ENCODE assay signal across 14 mouse cellular contexts in genomic region chr13:72288381-72289092, GRCm38 (mm10).
DNase-seq lines count a peak whose midpoint lies in the region; ATAC-seq lines count a peak whose summit lies in the region.
"Had no signal": no experiment of that assay in that cellular context is flagged by ENCODE, and none has a peak within 500 bp of the region (broad histone marks: within the 10 kb centered on the region; RNA-seq: fewer than 3 reads in every experiment).

No protein-coding gene starts in this region.

- DNase-seq in heart, adult 11 months: no peak
- DNase-seq in midbrain, embryonic 14.5 days: peak; percentile 60
- no peak for DNase-seq in urinary bladder, adult 18-20 months (ENCODE audit: low spot score in 2 of 2)
- DNase-seq in thymus, postnatal 25 days: no peak
- DNase-seq: adrenal gland, postnatal 36 days; cerebellum, adult 11-12 months; gastrocnemius, postnatal 10 days; kidney, adult 9 months had no signal

- H3K9me3 ChIP-seq in heart, embryonic 13.5 days: no peaks in the 10 kb centered on the region
- no peaks in the 10 kb centered on the region for H3K9me3 ChIP-seq in forebrain, embryonic 12.5 days
- no peaks in the 10 kb centered on the region for H3K9me3 ChIP-seq in hindbrain, embryonic 13.5 days
- no peaks in the 10 kb centered on the region for H3K9me3 ChIP-seq in midbrain, embryonic 14.5 days (ENCODE audit: control insufficient read depth, low read length)
- H3K9me3 ChIP-seq in liver, embryonic 12.5 days (replicated peaks): no peaks in the 10 kb centered on the region
- H3K9me3 ChIP-seq: limb, embryonic 15.5 days; lung, embryonic 15.5 days had no signal

- H3K27me3 ChIP-seq in heart, embryonic 13.5 days (replicated peaks): peaks cover 32% of the 10 kb centered on the region
- H3K27me3 ChIP-seq in forebrain, embryonic 12.5 days: peaks cover 75% of the 10 kb centered on the region
- H3K27me3 ChIP-seq in hindbrain, embryonic 13.5 days: peaks cover 51% of the 10 kb centered on the region
- H3K27me3 ChIP-seq in midbrain, embryonic 14.5 days (ENCODE audit: control insufficient read depth, insufficient read depth, low read length): peaks cover 8% of the 10 kb centered on the region; the same call in 1 of the 2 replicates
- H3K27me3 ChIP-seq in liver, embryonic 12.5 days (replicated peaks): 0 out of 2 replicates have a peak, but pooled peaks cover 7% of the 10 kb centered on the region

- H3K4me2 ChIP-seq in heart, embryonic 13.5 days: peak overlapping the region; percentile 48
- peak overlapping the region; percentile 17; the same call in 1 of the 2 replicates for H3K4me2 ChIP-seq in forebrain, embryonic 12.5 days
- H3K4me2 ChIP-seq in hindbrain, embryonic 13.5 days: peak overlapping the region; percentile 31; the same call in 1 of the 2 replicates
- peak overlapping the region; percentile 34 for H3K4me2 ChIP-seq in midbrain, embryonic 14.5 days (ENCODE audit: low read length)
- H3K4me2 ChIP-seq in liver, embryonic 12.5 days: no peak overlapping the region
- H3K4me2 ChIP-seq: limb, embryonic 15.5 days; lung, embryonic 15.5 days had no signal

- no peak overlapping the region for H3K4me3 ChIP-seq in heart, embryonic 13.5 days
- H3K4me3 ChIP-seq in forebrain, embryonic 12.5 days (replicated peaks): 0 out of 2 replicates have a peak overlapping the region, but pooled peaks have one; percentile 1
- no peak overlapping the region for H3K4me3 ChIP-seq in hindbrain, embryonic 13.5 days
- no peak overlapping the region for H3K4me3 ChIP-seq in midbrain, embryonic 14.5 days (replicated peaks; ENCODE audit: low read depth, low read length)
- no peak overlapping the region for H3K4me3 ChIP-seq in liver, embryonic 12.5 days
- H3K4me3 ChIP-seq: limb, embryonic 15.5 days; lung, embryonic 15.5 days had no signal

- 50% methylated on average over 13 of the region's 13 CpGs for WGBS in heart, embryonic 13.5 days
- 13% methylated on average over 13 of the region's 13 CpGs for WGBS in forebrain, embryonic 12.5 days
- WGBS in hindbrain, embryonic 13.5 days: 20% methylated on average over 13 of the region's 13 CpGs
- 20% methylated on average over 13 of the region's 13 CpGs for WGBS in midbrain, embryonic 14.5 days
- WGBS in liver, embryonic 12.5 days (ENCODE audit: insufficient replicate concordance): 45% methylated on average over 13 of the region's 13 CpGs

- no peak overlapping the region for H3K9ac ChIP-seq in heart, embryonic 13.5 days
- no peak overlapping the region for H3K9ac ChIP-seq in forebrain, embryonic 12.5 days
- H3K9ac ChIP-seq in hindbrain, embryonic 13.5 days: no peak overlapping the region
- no peak overlapping the region for H3K9ac ChIP-seq in midbrain, embryonic 14.5 days (replicated peaks; ENCODE audit: low read length)
- no peak overlapping the region for H3K9ac ChIP-seq in liver, embryonic 12.5 days
- H3K9ac ChIP-seq: limb, embryonic 15.5 days; lung, embryonic 15.5 days had no signal

- peaks cover 6% of the 10 kb centered on the region for H3K4me1 ChIP-seq in heart, embryonic 13.5 days
- peaks cover 38% of the 10 kb centered on the region for H3K4me1 ChIP-seq in forebrain, embryonic 12.5 days
- peaks cover 44% of the 10 kb centered on the region for H3K4me1 ChIP-seq in hindbrain, embryonic 13.5 days (replicated peaks)
- H3K4me1 ChIP-seq in midbrain, embryonic 14.5 days (ENCODE audit: control insufficient read depth, insufficient read depth, low read length): peaks cover 32% of the 10 kb centered on the region
- no peaks in the 10 kb centered on the region for H3K4me1 ChIP-seq in liver, embryonic 12.5 days
- H3K4me1 ChIP-seq: lung, embryonic 15.5 days had no signal

- no peak for ATAC-seq in heart, embryonic 13.5 days (ENCODE audit: extremely low read depth, insufficient number of reproducible peaks, low FRiP score, low TSS enrichment)
- ATAC-seq in forebrain, embryonic 12.5 days (ENCODE audit: low FRiP score): peak; percentile 79
- peak; percentile 58; the same call in 1 of the 2 replicates for ATAC-seq in hindbrain, embryonic 13.5 days (ENCODE audit: low FRiP score)
- ATAC-seq in midbrain, embryonic 14.5 days (ENCODE audit: low FRiP score, low TSS enrichment): peak; percentile 74; the same call in 1 of the 2 replicates
- no peak for ATAC-seq in liver, embryonic 12.5 days

- no peaks in the 10 kb centered on the region for H3K36me3 ChIP-seq in heart, embryonic 13.5 days
- no peaks in the 10 kb centered on the region for H3K36me3 ChIP-seq in forebrain, embryonic 12.5 days (replicated peaks)
- no peaks in the 10 kb centered on the region for H3K36me3 ChIP-seq in hindbrain, embryonic 13.5 days
- no peaks in the 10 kb centered on the region for H3K36me3 ChIP-seq in midbrain, embryonic 14.5 days (ENCODE audit: control insufficient read depth, insufficient read depth, low read length)
- no peaks in the 10 kb centered on the region for H3K36me3 ChIP-seq in liver, embryonic 12.5 days
- H3K36me3 ChIP-seq: limb, embryonic 15.5 days; lung, embryonic 15.5 days had no signal

- no peak overlapping the region for H3K27ac ChIP-seq in heart, embryonic 13.5 days (replicated peaks)
- H3K27ac ChIP-seq in forebrain, embryonic 12.5 days: 0 out of 2 replicates have a peak overlapping the region, but pooled peaks have one; percentile 9
- peak overlapping the region; percentile 23; the same call in 1 of the 2 replicates for H3K27ac ChIP-seq in hindbrain, embryonic 13.5 days
- H3K27ac ChIP-seq in midbrain, embryonic 14.5 days (replicated peaks; ENCODE audit: low read depth, low read length): peak overlapping the region; percentile 55; the same call in 1 of the 2 replicates
- H3K27ac ChIP-seq in liver, embryonic 12.5 days: no peak overlapping the region
- H3K27ac ChIP-seq: limb, embryonic 15.5 days; lung, embryonic 15.5 days had no signal

Comparison
In these comparisons a context has a peak if more than half of its experiments do, and no peak if none do; other contexts are left out.
1. ATAC-seq: peak in forebrain, embryonic 12.5 days (single experiment), hindbrain, embryonic 13.5 days (single experiment) and midbrain, embryonic 14.5 days (single experiment); none in heart, embryonic 13.5 days (single experiment) and liver, embryonic 12.5 days (single experiment).
2. H3K27ac ChIP-seq: peak in forebrain, embryonic 12.5 days (single experiment), hindbrain, embryonic 13.5 days (single experiment) and midbrain, embryonic 14.5 days (single experiment); none in heart, embryonic 13.5 days (single experiment) and liver, embryonic 12.5 days (single experiment).